Mouse (Mus musculus): ENCODE measurements around the gene P2rx5.

DNA sequence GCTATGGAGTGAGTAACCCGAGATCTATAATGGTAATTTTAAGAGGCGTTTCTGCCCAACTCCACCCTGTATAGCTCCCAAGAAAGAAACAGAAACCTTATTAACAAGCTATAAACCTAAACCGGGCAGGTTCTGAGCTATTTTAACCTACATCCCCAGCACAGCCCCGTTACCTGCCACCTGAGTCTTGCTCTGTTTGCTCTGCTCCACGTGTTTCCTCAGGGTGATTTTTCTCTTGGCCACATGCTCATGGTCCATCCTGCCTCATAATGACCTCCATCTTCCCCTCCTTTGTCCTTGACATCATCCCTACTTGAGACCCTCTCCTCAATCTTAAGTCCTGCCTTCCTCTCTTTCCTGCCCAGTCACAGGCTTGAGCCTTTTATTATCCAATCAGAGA lies 26.0 kb upstream of the P2rx5 start:
- no peak for TF ChIP-seq CTCF (IDR thresholded peaks at IDR 0.05; ENCODE audit: insufficient read depth, low read length)
- no peak for TF ChIP-seq POLR2A (IDR thresholded peaks at IDR 0.05; ENCODE audit: borderline replicate concordance, extremely low read depth, low read depth, low read length)

Data from lung, adult 2 months (tissue).